Mouse (Mus musculus) liver, embryonic 14.5 days (tissue): ENCODE results near the gene Cers5.

Experiments used
- CTCF ChIP-seq: IDR thresholded peaks from 2 replicates; pipeline ENCODE4 v1.5.1; 2016; ENCODE audit warnings: antibody characterized with exemption, low read depth, control low read depth
- EP300 ChIP-seq: IDR thresholded peaks from 2 replicates; pipeline ENCODE4 v1.6.1; 2016; ENCODE audit warnings: antibody characterized with exemption, low read depth

DNA sequence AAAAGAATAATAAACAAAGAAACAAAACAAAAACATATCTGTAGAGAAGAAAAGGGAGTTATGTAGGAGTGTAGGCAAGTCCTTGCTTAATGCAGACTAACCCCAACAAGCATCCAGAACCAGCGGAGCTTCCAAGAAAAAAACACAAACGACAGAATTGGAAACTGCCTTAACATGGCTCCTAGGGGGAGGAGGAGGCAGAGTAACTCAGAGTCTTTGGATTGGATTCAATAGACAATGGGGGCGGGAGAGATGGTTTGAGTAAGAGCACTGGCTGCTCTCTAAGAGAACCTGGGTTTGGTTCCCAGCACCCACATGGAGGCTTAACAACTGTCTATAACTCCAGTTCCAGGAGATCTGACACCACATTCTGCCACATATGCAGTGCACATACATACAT, 41.0 kb downstream of the Cers5 start:
- TF ChIP-seq EP300 (no peak), CTCF (no peak)
